Mouse (Mus musculus) C2C12 (cell line): ENCODE results near the gene Elovl5.

Experiments used
- CEBPB ChIP-seq: IDR thresholded peaks from one replicate; pipeline ENCODE4 v1.6.1; 2011; ENCODE audit warnings: low read depth, mild to moderate bottlenecking, control low read depth, moderate library complexity
- CTCF ChIP-seq: IDR thresholded peaks from one replicate; pipeline ENCODE4 v1.5.1; 2011; ENCODE audit not compliant: control insufficient read depth, insufficient read depth, insufficient read length
- FOSL1 ChIP-seq: IDR thresholded peaks from one replicate; pipeline ENCODE4 v1.8.0; 2011; ENCODE audit warnings: mild to moderate bottlenecking, low read length; ENCODE audit not compliant: poor library complexity, insufficient read depth, severe bottlenecking
- MAX ChIP-seq: IDR thresholded peaks from one replicate; pipeline ENCODE4 v1.6.1; 2011; ENCODE audit warnings: mild to moderate bottlenecking, control low read depth
- MYOD1 ChIP-seq: IDR thresholded peaks from one replicate; pipeline ENCODE4 v1.6.1; 2011; ENCODE audit warnings: low read depth; ENCODE audit not compliant: control insufficient read depth, insufficient read length
- USF1 ChIP-seq: IDR thresholded peaks from one replicate; pipeline ENCODE4 v1.6.1; 2011; ENCODE audit warnings: low read depth, mild to moderate bottlenecking, control low read depth, moderate library complexity

GRCm38 (mm10) chr9:77898551-77898950, 18.6 kb upstream of the Elovl5 start:
- TF ChIP-seq CTCF: no peak
- TF ChIP-seq CEBPB: no peak
- TF ChIP-seq FOSL1: no peak
- TF ChIP-seq MAX: no peak
- no peak for TF ChIP-seq MYOD1
- TF ChIP-seq USF1: no peak
